Comparison of ENCODE assay signal across 17 mouse cellular contexts in the genomic region with DNA sequence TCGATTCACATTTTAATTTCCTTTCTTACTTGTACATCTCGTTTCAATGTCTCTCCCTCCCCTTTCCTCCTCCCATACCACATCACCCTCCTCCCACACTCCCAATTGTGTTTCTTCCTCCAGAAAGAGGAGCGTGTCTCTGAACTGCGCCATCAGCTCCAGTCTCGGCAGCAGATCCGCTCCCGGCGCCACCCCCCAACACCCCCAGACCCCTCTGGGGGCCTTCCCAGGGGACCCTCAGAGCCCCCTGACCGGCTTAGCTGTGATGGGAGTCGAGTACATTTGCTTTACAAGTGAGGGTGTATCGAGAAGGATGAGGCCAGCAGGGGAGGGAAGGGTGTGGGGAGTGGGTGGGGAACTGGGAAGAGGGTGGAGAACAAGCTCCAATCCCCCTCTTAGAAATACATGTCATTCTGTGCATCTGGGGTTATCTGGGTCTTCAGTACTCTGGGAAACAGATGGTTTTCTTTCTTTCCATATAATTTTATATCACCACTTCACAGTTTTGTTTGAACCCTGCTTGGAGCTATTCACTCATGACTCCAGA. TPM values are rescaled to one million over a fixed set of nuclear protein-coding genes. Genes with fewer than 3 reads are reported as not detected.
DNase-seq lines count a peak whose midpoint lies in the region; ATAC-seq lines count a peak whose summit lies in the region.
"Had no signal": no experiment of that assay in that cellular context is flagged by ENCODE, and none has a peak within 500 bp of the region (broad histone marks: within the 10 kb centered on the region; RNA-seq: fewer than 3 reads in every experiment).

No protein-coding gene starts in this region.

- WGBS in forebrain, embryonic 15.5 days = 24% methylated on average over 11 of the region's 11 CpGs
- 45% methylated on average over 11 of the region's 11 CpGs for WGBS in midbrain, embryonic 10.5 days

- no peaks in the 10 kb centered on the region for H3K9me3 ChIP-seq in forebrain, embryonic 15.5 days
- H3K9me3 ChIP-seq in midbrain, embryonic 10.5 days (replicated peaks) = no peaks in the 10 kb centered on the region
- H3K9me3 ChIP-seq: kidney, embryonic 15.5 days had no signal

- peak; percentile 29; the same call in 1 of the 2 replicates for ATAC-seq in frontal cortex, adult (ENCODE audit: low TSS enrichment)
- peak; percentile 31; the same call in 1 of the 2 replicates for ATAC-seq in forebrain, embryonic 15.5 days (replicated peaks)
- no peak for ATAC-seq in erythroblast, adult 5-6 weeks (replicated peaks; ENCODE audit: low FRiP score, poor library complexity, severe bottlenecking)

- H3K27me3 ChIP-seq in forebrain, embryonic 15.5 days = no peaks in the 10 kb centered on the region
- no peaks in the 10 kb centered on the region for H3K27me3 ChIP-seq in midbrain, embryonic 10.5 days (ENCODE audit: low read depth, poor library complexity, severe bottlenecking)
- H3K27me3 ChIP-seq: kidney, embryonic 15.5 days had no signal

- H3K27ac ChIP-seq in forebrain, embryonic 15.5 days (replicated peaks) = peak overlapping the region; percentile 77
- H3K27ac ChIP-seq in midbrain, embryonic 10.5 days (replicated peaks) = peak overlapping the region; percentile 67
- H3K27ac ChIP-seq: kidney, embryonic 15.5 days had no signal

- H3K9ac ChIP-seq in forebrain, embryonic 15.5 days (replicated peaks) = no peak overlapping the region
- H3K9ac ChIP-seq: kidney, embryonic 15.5 days had no signal

- 0 out of 2 replicates have a peak, but pooled peaks cover 6% of the 10 kb centered on the region for H3K4me1 ChIP-seq in forebrain, embryonic 15.5 days
- H3K4me1 ChIP-seq in midbrain, embryonic 10.5 days = peaks cover 24% of the 10 kb centered on the region
- H3K4me1 ChIP-seq: kidney, embryonic 15.5 days had no signal

- no peak overlapping the region for H3K4me2 ChIP-seq in forebrain, embryonic 15.5 days (replicated peaks)
- H3K4me2 ChIP-seq: kidney, embryonic 15.5 days had no signal

- H3K36me3 ChIP-seq in forebrain, embryonic 15.5 days = peaks cover 67% of the 10 kb centered on the region
- peaks cover 92% of the 10 kb centered on the region for H3K36me3 ChIP-seq in midbrain, embryonic 10.5 days

- DNase-seq in frontal cortex, postnatal 25 days (ENCODE audit: low spot score in 2 of 2) = no peak
- DNase-seq in ES-CJ7 (ENCODE audit: low read depth, low spot score) = peak; percentile 70
- no peak for DNase-seq in midbrain, embryonic 10.5 days (ENCODE audit: low spot score)
- no peak for DNase-seq in thymus, postnatal 4 days
- DNase-seq in ovary, postnatal 10 days (ENCODE audit: low spot score) = no peak
- DNase-seq: gastrocnemius, postnatal 14 days; heart, postnatal 14 days; liver; spleen, adult 18-20 months; thymus, adult 18-20 months had no signal

- H3K4me3 ChIP-seq in forebrain, embryonic 15.5 days = no peak overlapping the region
- no peak overlapping the region for H3K4me3 ChIP-seq in midbrain, embryonic 10.5 days
- H3K4me3 ChIP-seq: kidney, embryonic 15.5 days had no signal

RNA-seq across cellular contexts. Expression of a gene that starts 15.5 kb away (rescaled TPM):
- polyA plus RNA-seq in forebrain, embryonic 15.5 days (2015; fragmentation: Nextera tagmentation; extraction: Ambion mirVana) = not detected in 2 replicates
- polyA plus RNA-seq in midbrain, embryonic 10.5 days (2016; fragmentation: Nextera tagmentation; extraction: Ambion mirVana) = 0.17 TPM in 1 of 2 replicates, not detected in the other
- not detected in 2 replicates for total RNA-seq in erythroblast, adult 5-6 weeks (2015; ENCODE audit: low replicate concordance)
- total RNA-seq in erythroblast, adult 5-6 weeks (2017; ENCODE audit: low replicate concordance) = not detected in 2 replicates
- total RNA-seq: gastrocnemius, postnatal 14 days; heart, postnatal 14 days; left cerebral cortex, adult 8-10 months had no signal
- polyA plus RNA-seq: lung, embryonic 16.5 days had no signal

RNA-seq across cellular contexts. Expression of a gene that starts 25.3 kb away (rescaled TPM):
- not detected in 2 replicates for polyA plus RNA-seq in forebrain, embryonic 15.5 days (2015; fragmentation: Nextera tagmentation; extraction: Ambion mirVana)
- not detected in 2 replicates for polyA plus RNA-seq in midbrain, embryonic 10.5 days (2016; fragmentation: Nextera tagmentation; extraction: Ambion mirVana)
- total RNA-seq in erythroblast, adult 5-6 weeks (2015; ENCODE audit: low replicate concordance) = not detected in 2 replicates
- total RNA-seq in erythroblast, adult 5-6 weeks (2017; ENCODE audit: low replicate concordance) = not detected in 2 replicates
- total RNA-seq: gastrocnemius, postnatal 14 days; heart, postnatal 14 days; left cerebral cortex, adult 8-10 months; MEL had no signal
- polyA plus RNA-seq: kidney, embryonic 15.5 days; lung, embryonic 16.5 days had no signal

RNA-seq across cellular contexts. Expression of a gene that starts 27.0 kb away (rescaled TPM):
- 50.9 and 53.1 TPM in 2 replicates for polyA plus RNA-seq in forebrain, embryonic 15.5 days (2015; fragmentation: Nextera tagmentation; extraction: Ambion mirVana)
- 7.9 and 12.2 TPM in 2 replicates for polyA plus RNA-seq in midbrain, embryonic 10.5 days (2016; fragmentation: Nextera tagmentation; extraction: Ambion mirVana)
- 0.42 and 1.2 TPM in 2 replicates for total RNA-seq in erythroblast, adult 5-6 weeks (2015; ENCODE audit: low replicate concordance)
- 0.85 and 1.1 TPM in 2 replicates for total RNA-seq in erythroblast, adult 5-6 weeks (2017; ENCODE audit: low replicate concordance)

RNA-seq across cellular contexts. Expression of a gene that starts 47.1 kb away (rescaled TPM):
- polyA plus RNA-seq in forebrain, embryonic 15.5 days (2015; fragmentation: Nextera tagmentation; extraction: Ambion mirVana) = not detected in 2 replicates
- polyA plus RNA-seq in midbrain, embryonic 10.5 days (2016; fragmentation: Nextera tagmentation; extraction: Ambion mirVana) = not detected in 2 replicates
- not detected in 2 replicates for total RNA-seq in erythroblast, adult 5-6 weeks (2015; ENCODE audit: low replicate concordance)
- total RNA-seq in erythroblast, adult 5-6 weeks (2017; ENCODE audit: low replicate concordance) = not detected in 2 replicates
- total RNA-seq: gastrocnemius, postnatal 14 days; heart, postnatal 14 days; left cerebral cortex, adult 8-10 months; MEL had no signal
- polyA plus RNA-seq: kidney, embryonic 15.5 days; lung, embryonic 16.5 days had no signal

RNA-seq across cellular contexts. Expression of a gene that starts 49.6 kb away (rescaled TPM):
- polyA plus RNA-seq in forebrain, embryonic 15.5 days (2015; fragmentation: Nextera tagmentation; extraction: Ambion mirVana) = 1.9 and 2.4 TPM in 2 replicates
- polyA plus RNA-seq in midbrain, embryonic 10.5 days (2016; fragmentation: Nextera tagmentation; extraction: Ambion mirVana) = 0.10 and 0.15 TPM in 2 replicates
- total RNA-seq in erythroblast, adult 5-6 weeks (2015; ENCODE audit: low replicate concordance) = not detected in 2 replicates
- not detected in 2 replicates for total RNA-seq in erythroblast, adult 5-6 weeks (2017; ENCODE audit: low replicate concordance)
- total RNA-seq: gastrocnemius, postnatal 14 days; heart, postnatal 14 days; MEL had no signal
